Mouse (Mus musculus) liver, adult 2 months (tissue): ENCODE data around the gene Olfr815. TPM values are rescaled to one million over a fixed set of nuclear protein-coding genes. Genes with fewer than 3 reads are reported as not detected.
"Not testable (repeated sequence)": the region's sequence is repeated elsewhere in the genome, so short reads cannot be mapped to it uniquely, and the experiment has no call there.

Experiments
- DNase-seq: peaks from one replicate; pipeline ENCODE4 v3.0.0-alpha.2; 2011; ENCODE audit warnings: low read depth, low spot score; ENCODE audit errors: extremely low read depth
- H3K27ac ChIP-seq: fragments of 200-500 bp; replicated peaks from 2 replicates; pipeline ENCODE4 v1.5.1; 2012; ENCODE audit warnings: low read depth, mild to moderate bottlenecking, control low read depth, inconsistent platforms, low read length; ENCODE audit not compliant: insufficient read depth
- H3K27me3 ChIP-seq: fragments of 200-500 bp; 2 replicates; pipeline ENCODE4 v1.6.1; 2012; ENCODE audit warnings: mild to moderate bottlenecking, moderate library complexity, low read length, inconsistent platforms; ENCODE audit not compliant: control insufficient read depth, insufficient read depth
- H3K36me3 ChIP-seq: fragments of 200-500 bp; 2 replicates; pipeline ENCODE4 v1.6.1; 2012; ENCODE audit warnings: low read length, inconsistent platforms; ENCODE audit not compliant: control insufficient read depth, insufficient read depth
- H3K4me1 ChIP-seq: fragments of 200-500 bp; 2 replicates; pipeline ENCODE4 v1.6.1; 2011; ENCODE audit warnings: low read length; ENCODE audit not compliant: control insufficient read depth, insufficient read depth
- H3K4me3 ChIP-seq: fragments of 200-500 bp; 2 replicates; pipeline ENCODE4 v1.5.1; 2011; ENCODE audit warnings: low read depth, mild to moderate bottlenecking, control low read depth, low read length, moderate library complexity; ENCODE audit not compliant: insufficient read depth
- H3K79me2 ChIP-seq: fragments of 200-500 bp; 2 replicates; pipeline ENCODE4 v1.6.1; 2012; ENCODE audit warnings: inconsistent platforms, mild to moderate bottlenecking, low read length, moderate library complexity; ENCODE audit not compliant: control insufficient read depth, insufficient read depth
- H3K9ac ChIP-seq: fragments of 200-500 bp; 2 replicates; pipeline ENCODE4 v1.6.1; 2012; ENCODE audit warnings: low read depth, mild to moderate bottlenecking, control low read depth, inconsistent platforms, low read length
- CTCF ChIP-seq: fragments of 200-500 bp; IDR thresholded peaks from 2 replicates; pipeline ENCODE4 v1.5.1; 2011; ENCODE audit warnings: low read depth, low read length, control low read depth
- POLR2A ChIP-seq: fragments of 200-500 bp; IDR thresholded peaks from 2 replicates; pipeline ENCODE4 v1.6.1; 2011; ENCODE audit warnings: low read length, control low read depth; ENCODE audit not compliant: insufficient read depth; ENCODE audit errors: extremely low read depth
- WGBS: fragments of 180-500 bp; shearing (Covaris S2); methylation state at CpG from one replicate; pipeline ENCODE4 v1.1.7; 2018; 5-methylcytosine and 5-hydroxymethylcytosine counted together
- polyA plus RNA-seq: library from polyadenylated mRNA; depleted of rRNA; stranded (reverse); fragments of >200 nt; gene quantifications from 2 replicates; pipeline ENCODE4 v1.2.3, GENCODE M21; 2012; rRNA removed
- total RNA-seq: library from RNA; depleted of rRNA; stranded (reverse); fragments of >200 nt; gene quantifications from 2 replicates; pipeline ENCODE4 v1.2.3, GENCODE M21; 2014; rRNA removed

Olfr815 gene
- total RNA-seq (0.13 TPM in 1 of 2 replicates, not detected in the other), polyA plus RNA-seq (not detected in 2 replicates)

DNA sequence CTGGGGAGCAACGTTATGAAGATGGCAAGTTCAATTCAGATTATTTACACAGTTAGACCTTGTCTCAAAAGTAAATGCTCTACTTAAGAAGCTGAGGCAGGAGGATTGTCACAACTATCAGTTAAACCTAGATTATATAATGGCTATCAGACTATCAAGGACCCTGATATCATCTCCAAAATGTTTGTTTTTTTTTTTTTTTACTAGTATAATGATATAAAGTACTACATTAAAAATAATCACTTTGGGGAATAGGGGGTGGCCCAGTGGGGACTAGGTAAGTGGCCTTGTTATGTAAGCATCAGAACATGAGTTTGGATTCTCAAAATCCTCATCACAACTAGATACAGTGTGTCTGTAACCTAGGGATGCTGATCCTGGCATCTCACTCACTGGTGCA lies at the start of gene Olfr815:
Gene Olfr815, minus strand, starts transcription at position 101 of the 400 bp plus-strand sequence.
- not testable (repeated sequence) for H3K4me1 ChIP-seq, H3K27me3 ChIP-seq, DNase-seq, H3K9ac ChIP-seq, H3K79me2 ChIP-seq, H3K4me3 ChIP-seq, H3K36me3 ChIP-seq, H3K27ac ChIP-seq
- whole genome bisulfite sequencing: 50% methylated on average over 1 of the region's 1 CpGs

DNA sequence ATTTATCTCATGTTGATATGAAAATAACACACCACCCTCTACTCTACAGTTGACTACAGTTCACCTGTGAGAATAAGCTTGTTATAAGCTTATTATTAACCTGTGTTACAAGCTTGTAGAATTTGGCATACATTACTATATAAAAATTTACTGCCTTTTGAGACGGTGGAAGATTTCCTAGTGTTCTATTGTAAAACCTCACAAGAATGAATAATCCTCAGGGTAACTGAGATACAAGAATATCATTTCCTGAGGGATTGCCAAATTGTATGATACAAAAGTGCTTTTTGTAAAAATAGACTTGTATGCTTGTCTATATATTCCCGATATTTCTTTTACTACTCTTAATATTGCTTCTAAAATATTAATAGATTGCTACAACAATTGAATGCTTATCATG lies 43.3 kb upstream of the Olfr815 start, which contains the start of gene Olfr818:
Gene Olfr818, minus strand, starts transcription at position 101 of the 400 bp plus-strand sequence.
- no peaks in the 10 kb centered on the region for H3K36me3 ChIP-seq
- no peaks in the 10 kb centered on the region for H3K27me3 ChIP-seq
- H3K79me2 ChIP-seq: no peaks in the 10 kb centered on the region
- WGBS: 89% methylated on average over 2 of the region's 2 CpGs
- no peak for TF ChIP-seq CTCF
- TF ChIP-seq POLR2A: no peak
- no peak within 1 kb of the TSS for H3K9ac ChIP-seq
- no peak within 1 kb of the TSS for H3K27ac ChIP-seq
- DNase-seq: no peak
- no peak within 1 kb of the TSS for H3K4me3 ChIP-seq
- H3K4me1 ChIP-seq: no peaks in the 10 kb centered on the region

DNA sequence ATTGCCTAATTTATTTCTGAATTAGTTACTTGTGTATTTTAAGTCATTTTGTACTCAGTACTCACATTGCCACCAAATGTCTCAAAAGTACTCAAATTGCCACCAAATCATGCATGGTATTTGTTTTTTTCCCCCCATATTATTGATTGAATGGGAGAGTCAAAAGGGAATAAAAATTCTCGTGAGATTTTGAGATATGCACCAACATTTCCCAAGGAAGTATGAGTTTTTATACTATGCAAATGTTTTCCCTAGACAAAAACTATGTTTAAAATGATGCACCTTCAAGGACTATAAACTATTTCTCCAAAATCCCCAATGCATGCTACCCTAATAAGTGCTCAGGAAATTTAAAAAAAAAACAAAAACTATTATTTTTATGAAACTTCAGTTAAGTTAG lies 9.8 kb upstream of the Olfr815 start, which contains the start of gene Olfr816:
Gene Olfr816, minus strand, starts transcription at position 101 of the 400 bp plus-strand sequence.
- no peak for DNase-seq
- H3K79me2 ChIP-seq: no peaks in the 10 kb centered on the region
- no peaks in the 10 kb centered on the region for H3K27me3 ChIP-seq
- H3K4me3 ChIP-seq: no peak within 1 kb of the TSS
- 47% methylated on average over 1 of the region's 1 CpGs for WGBS
- no peaks in the 10 kb centered on the region for H3K36me3 ChIP-seq
- no peak within 1 kb of the TSS for H3K9ac ChIP-seq
- no peak for TF ChIP-seq CTCF
- no peak for TF ChIP-seq POLR2A
- H3K4me1 ChIP-seq: no peaks in the 10 kb centered on the region
- no peak within 1 kb of the TSS for H3K27ac ChIP-seq

DNA sequence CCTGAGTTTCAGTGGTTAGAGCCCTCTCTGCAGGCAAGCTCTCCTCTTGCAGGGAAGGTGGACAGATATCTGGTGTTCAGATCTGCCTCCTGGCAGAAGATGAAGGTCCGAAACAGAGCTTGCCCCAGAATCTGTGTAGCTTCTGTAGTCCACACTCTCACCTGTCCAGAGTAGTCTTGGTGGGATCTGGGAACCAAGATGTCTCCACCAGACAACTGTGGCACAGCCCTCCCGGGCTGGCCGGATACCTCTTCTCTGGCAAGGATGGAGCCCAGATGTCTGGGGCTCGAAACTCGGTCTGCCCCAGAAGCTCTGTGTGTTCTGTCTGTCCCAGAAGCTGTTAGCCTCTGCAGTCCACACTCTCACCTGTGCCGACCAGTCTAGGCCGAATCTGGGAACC lies 19.7 kb downstream of the Olfr815 start:
- no peaks in the 10 kb centered on the region for H3K79me2 ChIP-seq

GRCm38 (mm10) chr10:129885496-129885895 lies 20.2 kb downstream of the Olfr815 start:
- WGBS: 78% methylated on average over 6 of the region's 6 CpGs

More for the DNA sequence above, 19.7 kb downstream of the Olfr815 start:
- no peak for DNase-seq
- no peak overlapping the region for H3K9ac ChIP-seq
- H3K27ac ChIP-seq: no peak overlapping the region
- H3K27me3 ChIP-seq: no peaks in the 10 kb centered on the region
- 85% methylated on average over 7 of the region's 7 CpGs for WGBS
- H3K36me3 ChIP-seq: no peaks in the 10 kb centered on the region
- H3K4me1 ChIP-seq: no peaks in the 10 kb centered on the region
- no peak overlapping the region for H3K4me3 ChIP-seq
- TF ChIP-seq POLR2A (no peak), CTCF (no peak)

DNA sequence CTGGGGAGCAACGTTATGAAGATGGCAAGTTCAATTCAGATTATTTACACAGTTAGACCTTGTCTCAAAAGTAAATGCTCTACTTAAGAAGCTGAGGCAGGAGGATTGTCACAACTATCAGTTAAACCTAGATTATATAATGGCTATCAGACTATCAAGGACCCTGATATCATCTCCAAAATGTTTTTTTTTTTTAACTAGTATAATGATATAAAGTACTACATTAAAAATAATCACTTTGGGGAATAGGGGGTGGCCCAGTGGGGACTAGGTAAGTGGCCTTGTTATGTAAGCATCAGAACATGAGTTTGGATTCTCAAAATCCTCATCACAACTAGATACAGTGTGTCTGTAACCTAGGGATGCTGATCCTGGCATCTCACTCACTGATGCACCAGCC lies 25.9 kb downstream of the Olfr815 start, which contains the start of gene Olfr814:
Gene Olfr814, minus strand, starts transcription at position 101 of the 400 bp plus-strand sequence.
- not testable (repeated sequence) for H3K4me3 ChIP-seq, H3K79me2 ChIP-seq, H3K36me3 ChIP-seq, H3K27ac ChIP-seq, H3K9ac ChIP-seq, H3K4me1 ChIP-seq, DNase-seq, H3K27me3 ChIP-seq
- WGBS: 71% methylated on average over 1 of the region's 1 CpGs

More at GRCm38 (mm10) chr10:129885496-129885895, 20.2 kb downstream of the Olfr815 start:
- H3K4me3 ChIP-seq, H3K4me1 ChIP-seq, H3K36me3 ChIP-seq, DNase-seq, H3K9ac ChIP-seq, H3K27me3 ChIP-seq, H3K79me2 ChIP-seq, H3K27ac ChIP-seq: not testable (repeated sequence)
